Mouse (Mus musculus) small intestine, adult 2 months (tissue): Measurements from ENCODE around the gene Rpusd4.

Experiments used
- CTCF ChIP-seq: fragments of 200-500 bp; IDR thresholded peaks from 2 replicates; pipeline ENCODE4 v1.5.1; 2012; ENCODE audit warnings: low read depth, mild to moderate bottlenecking, control low read depth, inconsistent platforms, low read length, moderate library complexity, mixed read lengths; ENCODE audit not compliant: insufficient replicate concordance, insufficient read length; ENCODE audit errors: extremely low read depth
- POLR2A ChIP-seq: fragments of 200-500 bp; IDR thresholded peaks from 2 replicates; pipeline ENCODE4 v1.6.1; 2012; ENCODE audit warnings: low read depth, mild to moderate bottlenecking, control low read depth, inconsistent platforms, low read length, moderate library complexity

DNA sequence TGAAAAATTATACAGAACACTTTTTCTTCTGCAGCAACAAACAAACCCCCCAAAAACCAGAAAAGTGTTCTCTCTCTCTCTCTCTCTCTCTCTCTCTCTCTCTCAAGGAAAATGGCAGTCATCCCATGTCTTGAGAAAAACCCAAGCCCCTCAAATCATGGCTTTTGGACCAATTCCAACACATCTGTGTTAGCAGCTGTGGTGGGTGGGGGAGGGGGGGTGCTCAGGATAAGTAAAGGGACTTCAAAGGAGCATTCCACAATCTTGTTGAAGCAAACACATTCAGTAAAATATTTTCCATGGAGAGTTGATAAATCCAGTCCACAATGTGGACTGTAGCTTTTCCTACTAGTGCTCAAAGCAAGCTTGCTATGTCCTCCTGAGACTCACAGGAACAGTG, 18.2 kb upstream of the Rpusd4 start:
- TF ChIP-seq POLR2A (no peak), CTCF (no peak)
